Mouse (Mus musculus): ENCODE results near the gene Hist1h2ak. TPM values are rescaled to one million over a fixed set of nuclear protein-coding genes. Genes with fewer than 3 reads are reported as not detected.
A peak's percentile ranks its signal among the peaks of the same experiment; 100 is the strongest.
"Not testable (repeated sequence)": the region's sequence is repeated elsewhere in the genome, so short reads cannot be mapped to it uniquely, and the experiment has no call there.

The Hist1h2ak gene
- total RNA-seq, 4 experiments from 2014 or later, result 6.2 to 10.4 (median 7.6) TPM

GRCm38 (mm10) chr13:21718381-21719080 lies 35.1 kb downstream of the Hist1h2ak start:
- DNase-seq, result no peak

GRCm38 (mm10) chr13:21717397-21718357 lies 36.0 kb downstream of the Hist1h2ak start, which contains the start of gene Hist1h3h:
Gene Hist1h3h, plus strand, starts transcription at chr13:21717659.
- peak; percentile 68 for DNase-seq

- not testable (repeated sequence) for DNase-seq
These were observed 36.9 kb downstream of the Hist1h2ak start for GRCm38 (mm10) chr13:21716540-21717391.

GRCm38 (mm10) chr13:21715864-21716539 lies 37.6 kb downstream of the Hist1h2ak start, which contains the start of the genes Hist1h2bl and Hist1h2ai:
Gene Hist1h2bl, minus strand, starts transcription at chr13:21716143.
Gene Hist1h2ai, plus strand, starts transcription at chr13:21716422.
- peak; percentile 73 for DNase-seq

GRCm38 (mm10) chr13:21715131-21715863 lies 38.3 kb downstream of the Hist1h2ak start:
- no peak for DNase-seq

- peak; percentile 42 for DNase-seq
These were observed 38.9 kb downstream of the Hist1h2ak start for GRCm38 (mm10) chr13:21714725-21715124.

- DNase-seq, result no peak
These were observed 41.9 kb downstream of the Hist1h2ak start for GRCm38 (mm10) chr13:21711698-21712097.

GRCm38 (mm10) chr13:21710821-21711525 lies 42.7 kb downstream of the Hist1h2ak start:
- peak; percentile 62 for DNase-seq

GRCm38 (mm10) chr13:21710031-21710711 lies 43.5 kb downstream of the Hist1h2ak start:
- peak; percentile 81 for DNase-seq

GRCm38 (mm10) chr13:21706669-21707068 lies 47.0 kb downstream of the Hist1h2ak start:
- DNase-seq, result no peak

Small RNAs within 50 kb of the gene (microRNA-seq; reads per million reads assigned to microRNA genes)
- gene Gm44346 (0 reads per million in 2 experiments), gene Gm44357 (0 reads per million in 2 experiments), gene Gm44367 (0 reads per million in 2 experiments), gene Gm44454 (0 reads per million in 2 experiments)

Other genes with a start within 250 kb of the Hist1h2ak start
- gene Zkscan8, start 222.7 kb downstream of the Hist1h2ak start, total RNA-seq (2022), result 10 to 100 TPM; 20.4 to 30.2 (median 26.0) TPM
- not detected for gene Olfr1366, start 211.0 kb downstream of the Hist1h2ak start, total RNA-seq (2022)
- gene Olfr1535, start 193.9 kb downstream of the Hist1h2ak start, total RNA-seq (2022), result not detected
- gene Olfr1364, start 172.1 kb downstream of the Hist1h2ak start, total RNA-seq (2022), result not detected
- gene Olfr1362, start 139.8 kb downstream of the Hist1h2ak start, total RNA-seq (2022), result not detected
- not detected for gene Olfr11, start 111.3 kb downstream of the Hist1h2ak start, total RNA-seq (2022)
- gene Olfr1361, start 90.4 kb downstream of the Hist1h2ak start, total RNA-seq (2022), result not detected
- not detected for gene Olfr1360, start 76.4 kb downstream of the Hist1h2ak start, total RNA-seq (2022)
- gene Olfr1359, start 55.7 kb downstream of the Hist1h2ak start, total RNA-seq (2022), result not detected
- gene Hist1h2bl, start 37.7 kb downstream of the Hist1h2ak start, total RNA-seq (2022), result 10 to 100 TPM; 19.0 to 38.1 (median 29.8) TPM
- gene Hist1h2ai, start 37.4 kb downstream of the Hist1h2ak start, total RNA-seq (2022), result 1 to 10 TPM; 2.1 to 9.9 (median 7.2) TPM
- 10 to 100 TPM; 23.6 to 39.6 (median 35.8) TPM for gene Hist1h3h, start 36.2 kb downstream of the Hist1h2ak start, total RNA-seq (2022)
- gene Hist1h2bm, start 31.8 kb downstream of the Hist1h2ak start, total RNA-seq (2022), result 1 to 10 TPM; 3.7 to 7.9 (median 5.3) TPM
- 10 to 100 TPM in 3 of 4 experiments, 1 to 10 TPM in 1; 7.2 to 11.3 (median 10.4) TPM for gene Hist1h4j, start 18.8 kb downstream of the Hist1h2ak start, total RNA-seq (2022)
- gene Hist1h4k, start 3.3 kb downstream of the Hist1h2ak start, total RNA-seq (2022), result 100 to 1,000 TPM in 3 of 4 experiments, 10 to 100 TPM in 1; 68.3 to 123 (median 109) TPM
- gene Hist1h2bn, start 296 bp upstream of the Hist1h2ak start, total RNA-seq (2022), result 10 to 100 TPM; 10.1 to 17.6 (median 15.3) TPM
- 10 to 100 TPM; 13.2 to 18.9 (median 15.8) TPM for gene Hist1h1b, start 26.8 kb upstream of the Hist1h2ak start, total RNA-seq (2022)
- 10 to 100 TPM; 45.2 to 52.5 (median 48.0) TPM for gene Hist1h3i, start 29.5 kb upstream of the Hist1h2ak start, total RNA-seq (2022)
- 1 to 10 TPM in 2 of 4 experiments, not detected in 2; 2.7 to 7.2 TPM for gene Hist1h2an, start 33.4 kb upstream of the Hist1h2ak start, total RNA-seq (2022)
- 10 to 100 TPM in 1 of 4 experiments, 1 to 10 TPM in 3; 6.0 to 15.5 (median 8.6) TPM for gene Hist1h2bp, start 33.6 kb upstream of the Hist1h2ak start, total RNA-seq (2022)
- 10 to 100 TPM; 62.2 to 78.1 (median 68.0) TPM for gene Hist1h2bq, start 56.4 kb upstream of the Hist1h2ak start, total RNA-seq (2022)
- 10 to 100 TPM in 3 of 4 experiments, 1 to 10 TPM in 1; 6.1 to 36.2 (median 24.9) TPM for gene Hist1h2ao, start 56.6 kb upstream of the Hist1h2ak start, total RNA-seq (2022)
- 100 to 1,000 TPM; 110 to 175 (median 150) TPM for gene Hist1h4m, start 57.9 kb upstream of the Hist1h2ak start, total RNA-seq (2022)
- 100 to 1,000 TPM in 2 of 4 experiments, 10 to 100 TPM in 2; 56.8 to 227 (median 113) TPM for gene Hist1h4n, start 78.4 kb upstream of the Hist1h2ak start, total RNA-seq (2022)
- gene Hist1h2ap, start 79.7 kb upstream of the Hist1h2ak start, total RNA-seq (2022), result 10 to 100 TPM; 19.8 to 45.6 (median 32.3) TPM
- gene Hist1h2br, start 79.9 kb upstream of the Hist1h2ak start, total RNA-seq (2022), result 10 to 100 TPM; 63.3 to 78.8 (median 69.1) TPM
- gene Zfp184, start 191.3 kb upstream of the Hist1h2ak start, total RNA-seq (2022), result 1 to 10 TPM; 1.5 to 6.2 (median 3.6) TPM
- not detected for gene Pom121l2, start 227.4 kb upstream of the Hist1h2ak start, total RNA-seq (2022)